Mouse (Mus musculus) forebrain, postnatal 0 days (tissue): ENCODE measurements around the gene Atp6v1d. TPM values are rescaled to one million over a fixed set of nuclear protein-coding genes. Genes with fewer than 3 reads are reported as not detected.

ENCODE experiments used
- ATAC-seq: fragments of 200-750 bp; cut with Nextera tagmentation; 2 replicates; pipeline ENCODE4 v1.8.0; 2017; ENCODE audit warnings: mild to moderate bottlenecking, moderate library complexity
- DNase-seq: peaks from one replicate; pipeline ENCODE4 v3.0.0-alpha.2; 2015
- H3K27ac ChIP-seq: fragments of 300-500 bp; sonication (generic); 2 replicates; pipeline ENCODE4 v1.5.1; 2014; ENCODE audit warnings: low read depth, mild to moderate bottlenecking, antibody characterized with exemption, low read length, moderate library complexity, mixed read lengths
- H3K27me3 ChIP-seq: fragments of 300-500 bp; sonication (generic); 2 replicates; pipeline ENCODE4 v1.6.1; 2014; ENCODE audit warnings: mild to moderate bottlenecking, low read length, mixed read lengths; ENCODE audit not compliant: insufficient read depth
- H3K36me3 ChIP-seq: fragments of 300-500 bp; sonication (generic); 2 replicates; pipeline ENCODE4 v1.6.1; 2014; ENCODE audit warnings: mild to moderate bottlenecking, moderate library complexity; ENCODE audit not compliant: insufficient read depth
- H3K4me1 ChIP-seq: fragments of 300-500 bp; sonication (generic); 2 replicates; pipeline ENCODE4 v1.6.1; 2014; ENCODE audit warnings: antibody characterized with exemption; ENCODE audit not compliant: insufficient read depth
- H3K4me2 ChIP-seq: fragments of 300-500 bp; sonication (generic); 2 replicates; pipeline ENCODE4 v1.6.1; 2014; ENCODE audit warnings: low read depth, mild to moderate bottlenecking, moderate library complexity
- H3K4me3 ChIP-seq: fragments of 300-500 bp; sonication (generic); 2 replicates; pipeline ENCODE4 v1.5.1; 2014; ENCODE audit warnings: low read depth, low read length, mixed read lengths
- H3K9ac ChIP-seq: fragments of 300-500 bp; sonication (generic); 2 replicates; pipeline ENCODE4 v1.6.1; 2014; ENCODE audit warnings: mild to moderate bottlenecking
- H3K9me3 ChIP-seq: fragments of 300-500 bp; sonication (generic); 2 replicates; pipeline ENCODE4 v1.6.1; 2016; ENCODE audit warnings: low read length
- CTCF ChIP-seq: sonication (generic); IDR thresholded peaks from 2 replicates; pipeline ENCODE4 v1.5.1; 2016; ENCODE audit warnings: antibody characterized with exemption, control low read depth, low read depth
- WGBS: fragments of 180-500 bp; shearing (Covaris S2); extraction: QIAGEN DNeasy Blood & Tissue Kit; methylation state at CpG from one replicate; pipeline ENCODE4 v1.1.7; 2014; 5-methylcytosine and 5-hydroxymethylcytosine counted together
- polyA plus RNA-seq: library from polyadenylated mRNA; unstranded; fragments of >200 nt; fragmentation: Nextera tagmentation; extraction: Ambion mirVana; gene quantifications from 2 replicates; pipeline ENCODE4 v1.2.1, GENCODE M21; 2015
- total RNA-seq: library from RNA; depleted of rRNA; stranded (reverse); fragments of >200 nt; gene quantifications from 2 replicates; pipeline ENCODE4 v1.2.3, GENCODE M21; 2014

Gene Atp6v1d
- total and polyA plus RNA-seq, 2 experiments from 2014 or later = 91.3 to 162 TPM

DNA sequence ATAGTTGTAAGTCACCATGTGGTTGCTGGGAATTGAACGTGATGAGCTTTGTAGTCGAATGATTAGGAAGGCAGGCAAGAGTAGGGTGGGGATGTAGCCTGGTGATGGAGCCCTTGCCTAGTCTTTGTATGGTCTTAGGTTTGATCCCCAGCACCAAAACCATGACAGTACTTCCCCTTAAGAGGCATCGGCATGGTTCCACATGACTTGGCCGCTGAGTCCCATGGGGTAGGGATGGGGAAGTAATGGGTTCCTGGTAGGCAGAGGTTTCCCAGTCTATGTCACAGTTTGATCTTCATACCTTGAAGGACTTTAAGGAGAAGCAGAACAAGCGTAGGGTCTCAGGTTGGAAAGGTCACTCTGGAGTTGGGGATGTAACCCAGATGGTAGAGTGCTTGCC, 40.0 kb upstream of the Atp6v1d start:
- no peak for ATAC-seq
- Histone ChIP-seq H3K27me3 (no peaks in the 10 kb centered on the region), H3K4me3 (no peak overlapping the region), H3K27ac (no peak overlapping the region), H3K9ac (no peak overlapping the region), H3K4me2 (no peak overlapping the region), H3K36me3 (no peaks in the 10 kb centered on the region), H3K4me1 (no peaks in the 10 kb centered on the region), H3K9me3 (no peaks in the 10 kb centered on the region)
- no peak for TF ChIP-seq CTCF
- 89% methylated on average over 5 of the region's 5 CpGs for WGBS
- DNase-seq = no peak

GRCm38 (mm10) chr12:78897861-78898260, 36.4 kb upstream of the Atp6v1d start:
- no peak for TF ChIP-seq CTCF
- H3K4me2 ChIP-seq = no peak overlapping the region
- no peaks in the 10 kb centered on the region for H3K9me3 ChIP-seq
- no peak overlapping the region for H3K9ac ChIP-seq
- no peaks in the 10 kb centered on the region for H3K27me3 ChIP-seq
- 97% methylated on average over 1 of the region's 1 CpGs for WGBS
- H3K36me3 ChIP-seq = no peaks in the 10 kb centered on the region
- H3K4me3 ChIP-seq = no peak overlapping the region
- no peak overlapping the region for H3K27ac ChIP-seq
- no peaks in the 10 kb centered on the region for H3K4me1 ChIP-seq
- ATAC-seq (no peak), DNase-seq (no peak)

- no peaks in the 10 kb centered on the region for H3K9me3 ChIP-seq
- no peak overlapping the region for H3K9ac ChIP-seq
- WGBS = 83% methylated on average over 2 of the region's 2 CpGs
- H3K4me3 ChIP-seq = no peak overlapping the region
- no peaks in the 10 kb centered on the region for H3K4me1 ChIP-seq
- H3K27ac ChIP-seq = no peak overlapping the region
- peaks cover 3% of the 10 kb centered on the region for H3K36me3 ChIP-seq
- DNase-seq (no peak), ATAC-seq (no peak)
- no peaks in the 10 kb centered on the region for H3K27me3 ChIP-seq
- no peak overlapping the region for H3K4me2 ChIP-seq
- no peak for TF ChIP-seq CTCF
These were observed 29.7 kb upstream of the Atp6v1d start for GRCm38 (mm10) chr12:78891149-78891548.

DNA sequence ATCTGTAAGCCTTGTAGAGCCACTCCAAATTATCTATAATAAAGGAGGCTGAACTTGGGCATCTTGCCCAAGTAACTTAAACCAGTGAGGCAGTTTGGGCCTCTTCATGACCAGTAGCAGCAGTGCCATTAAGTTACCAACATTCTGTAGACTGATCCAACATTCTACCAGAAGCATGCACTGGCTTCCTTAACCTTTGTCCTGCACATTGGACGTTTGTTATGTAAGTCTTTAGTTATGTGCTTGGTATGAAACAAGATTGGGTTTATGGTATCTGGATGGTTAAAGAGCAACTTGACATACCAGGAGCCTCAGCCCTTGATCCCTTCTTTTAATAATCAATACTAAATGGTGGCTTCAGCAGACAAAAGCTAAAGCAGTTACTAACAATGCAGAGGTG, 28.6 kb upstream of the Atp6v1d start:
- ATAC-seq (no peak), DNase-seq (no peak)
- H3K4me3 ChIP-seq = no peak overlapping the region
- 79% methylated on average over 1 of the region's 1 CpGs for WGBS
- H3K27me3 ChIP-seq = no peaks in the 10 kb centered on the region
- H3K9ac ChIP-seq = no peak overlapping the region
- no peaks in the 10 kb centered on the region for H3K9me3 ChIP-seq
- no peaks in the 10 kb centered on the region for H3K4me1 ChIP-seq
- peaks cover 7% of the 10 kb centered on the region for H3K36me3 ChIP-seq
- H3K27ac ChIP-seq = no peak overlapping the region
- H3K4me2 ChIP-seq = no peak overlapping the region
- TF ChIP-seq CTCF = no peak

DNA sequence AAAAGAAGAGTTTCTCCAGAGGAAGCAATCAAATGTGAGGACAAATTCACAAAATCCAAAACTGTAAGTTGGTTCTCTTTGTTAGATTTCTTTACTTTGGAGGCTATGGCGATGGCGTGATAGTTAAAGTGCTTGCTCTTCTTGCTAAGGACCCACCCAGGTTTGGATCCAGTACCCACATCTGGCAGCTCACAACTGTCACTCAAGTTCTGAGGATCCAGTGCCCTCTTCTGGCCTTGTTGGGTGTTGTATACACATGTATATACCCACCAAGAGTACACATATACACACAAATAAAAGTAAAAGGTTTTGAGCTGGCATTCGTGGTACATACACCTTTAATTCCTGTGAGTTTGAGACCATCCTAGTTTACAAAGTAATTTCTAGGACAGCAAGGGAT, 13.1 kb upstream of the Atp6v1d start:
- no peak overlapping the region for H3K4me2 ChIP-seq
- H3K27ac ChIP-seq = no peak overlapping the region
- no peaks in the 10 kb centered on the region for H3K4me1 ChIP-seq
- no peaks in the 10 kb centered on the region for H3K27me3 ChIP-seq
- no peak overlapping the region for H3K4me3 ChIP-seq
- 97% methylated on average over 3 of the region's 3 CpGs for WGBS
- no peak for TF ChIP-seq CTCF
- H3K9me3 ChIP-seq = no peaks in the 10 kb centered on the region
- DNase-seq (no peak), ATAC-seq (no peak)
- no peak overlapping the region for H3K9ac ChIP-seq
- peaks cover 30% of the 10 kb centered on the region for H3K36me3 ChIP-seq

GRCm38 (mm10) chr12:78868115-78868514, 6.7 kb upstream of the Atp6v1d start:
- no peak for DNase-seq
- no peak for ATAC-seq
- Histone ChIP-seq H3K4me3 (no peak overlapping the region), H3K36me3 (peaks cover 13% of the 10 kb centered on the region; the same call in 1 of the 2 replicates), H3K9ac (no peak overlapping the region), H3K4me1 (peaks cover 3% of the 10 kb centered on the region), H3K9me3 (no peaks in the 10 kb centered on the region), H3K27ac (no peak overlapping the region), H3K27me3 (no peaks in the 10 kb centered on the region), H3K4me2 (no peak overlapping the region)
- no peak for TF ChIP-seq CTCF
- 98% methylated on average over 1 of the region's 1 CpGs for WGBS

DNA sequence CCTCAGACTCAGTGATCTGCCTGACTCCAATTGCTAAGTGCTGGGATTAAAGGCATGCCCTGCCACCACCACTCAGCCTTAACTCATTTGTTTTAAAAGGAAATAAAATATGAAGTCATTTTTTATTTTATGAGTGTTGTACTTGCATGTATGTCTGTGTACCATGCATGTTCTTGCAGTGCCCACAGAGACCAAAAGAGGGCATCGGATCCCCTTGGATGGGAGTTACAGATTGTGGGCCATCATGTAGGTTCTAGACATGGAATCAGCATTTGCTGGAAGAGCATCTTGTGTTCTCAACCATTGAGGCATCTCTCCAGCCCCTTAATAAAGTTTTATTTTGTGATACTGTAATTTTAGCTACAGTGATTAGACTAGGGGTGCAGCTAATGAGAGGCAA, 4.0 kb upstream of the Atp6v1d start:
- H3K4me1 ChIP-seq = peaks cover 8% of the 10 kb centered on the region

More for the DNA sequence above, 4.0 kb upstream of the Atp6v1d start:
- Histone ChIP-seq H3K36me3 (peaks cover 13% of the 10 kb centered on the region; the same call in 1 of the 2 replicates), H3K9ac (no peak overlapping the region), H3K27ac (no peak overlapping the region), H3K9me3 (no peaks in the 10 kb centered on the region), H3K27me3 (no peaks in the 10 kb centered on the region), H3K4me2 (no peak overlapping the region), H3K4me3 (no peak overlapping the region)
- DNase-seq = no peak
- ATAC-seq = no peak
- 90% methylated on average over 1 of the region's 1 CpGs for WGBS
- TF ChIP-seq CTCF = peak; percentile 43; the same call in 1 of the 2 replicates
